Mouse (Mus musculus): Measurements from ENCODE around the gene Ccr7.

- no peak for TF ChIP-seq CHD2 (IDR thresholded peaks at IDR 0.05; ENCODE audit: low read depth, low read length)
- TF ChIP-seq ZNF384 (IDR thresholded peaks at IDR 0.05; ENCODE audit: low read depth, low read length), result no peak
- no peak for TF ChIP-seq ZC3H11A (IDR thresholded peaks at IDR 0.05; ENCODE audit: borderline replicate concordance, low read depth, low read length)
- no peak for TF ChIP-seq MAFK (IDR thresholded peaks at IDR 0.05; ENCODE audit: insufficient read depth, low read depth, low read length)
These were observed 15.1 kb upstream of the Ccr7 start for GRCm38 (mm10) chr11:99170005-99170404.
